9 mouse cellular contexts compared by ENCODE assay signal in the genomic region with DNA sequence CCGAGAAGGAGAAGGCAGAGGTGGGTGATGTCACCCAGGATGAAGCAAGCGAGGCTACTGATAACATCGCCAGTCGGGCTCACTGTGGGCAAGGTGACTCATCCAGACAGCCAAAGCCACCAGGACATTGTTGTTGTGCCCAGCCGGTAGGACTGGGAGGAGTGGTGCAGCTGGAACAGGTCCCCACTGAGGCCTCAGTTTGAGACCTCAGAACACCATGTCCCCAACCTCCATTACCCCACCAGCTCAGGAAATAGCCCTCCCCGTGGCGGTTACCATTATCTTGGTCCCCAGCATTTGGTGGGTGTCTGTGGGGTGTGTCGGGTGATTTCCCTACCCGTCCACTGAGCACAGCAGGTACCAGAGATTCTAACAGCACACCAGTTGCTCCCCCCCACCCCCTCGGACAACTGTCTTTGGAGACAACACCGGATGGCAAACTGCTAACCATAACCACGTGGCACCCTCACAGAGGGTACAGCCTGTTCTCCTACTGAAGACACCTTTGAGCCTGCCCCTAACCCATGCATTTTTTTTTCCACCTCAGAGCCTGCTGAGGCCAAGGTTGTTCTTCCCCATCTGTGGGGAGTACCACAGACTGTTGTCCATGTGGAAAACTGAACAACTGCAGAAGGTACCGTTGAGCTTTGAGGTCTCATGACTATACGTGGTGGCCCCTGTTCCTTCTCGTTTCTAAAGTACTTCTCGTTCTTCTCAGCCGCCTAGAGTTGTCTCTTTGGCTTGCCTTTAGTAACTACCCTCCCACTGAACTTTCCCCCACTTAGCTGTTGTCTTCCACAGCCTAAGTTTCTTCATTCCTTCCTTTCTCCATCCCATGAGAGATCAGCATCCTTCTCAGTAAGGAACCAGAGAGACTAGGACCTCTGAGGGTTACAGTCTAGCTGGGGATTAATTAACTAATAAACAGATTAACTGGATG.
DNase-seq lines count a peak whose midpoint lies in the region; ATAC-seq and TF ChIP-seq lines count a peak whose summit lies in the region.
"Had no signal": no experiment of that assay in that cellular context is flagged by ENCODE, and none has a peak within 500 bp of the region (broad histone marks: within the 10 kb centered on the region; RNA-seq: fewer than 3 reads in every experiment).

No protein-coding gene starts in this region.

- H3K27ac ChIP-seq in heart, embryonic 12.5 days (ENCODE audit: poor library complexity, severe bottlenecking), result no peak overlapping the region
- H3K27ac ChIP-seq in lung, embryonic 16.5 days (ENCODE audit: low read length), result no peak overlapping the region
- peak overlapping the region; percentile 69 for H3K27ac ChIP-seq in thymus, adult 2 months (ENCODE audit: control insufficient read depth, insufficient read depth, low read length)
- no peak overlapping the region; the same call in 1 of the 2 replicates for H3K27ac ChIP-seq in neural tube, embryonic 15.5 days (replicated peaks)
- H3K27ac ChIP-seq: limb, embryonic 13.5 days had no signal

- H3K27me3 ChIP-seq in heart, embryonic 12.5 days (replicated peaks), result no peaks in the 10 kb centered on the region
- no peaks in the 10 kb centered on the region for H3K27me3 ChIP-seq in lung, embryonic 16.5 days (ENCODE audit: control insufficient read depth, insufficient read depth, low read depth, low read length)
- H3K27me3 ChIP-seq in thymus, adult 2 months (ENCODE audit: control insufficient read depth, insufficient read depth, low read length), result no peaks in the 10 kb centered on the region
- H3K27me3 ChIP-seq in neural tube, embryonic 15.5 days (replicated peaks), result no peaks in the 10 kb centered on the region
- H3K27me3 ChIP-seq: limb, embryonic 13.5 days had no signal

- no peak for DNase-seq in heart, adult 8-10 months (ENCODE audit: low spot score)
- DNase-seq in c-Kit-negative CD71-positive TER-119-positive erythroid progenitor cells, embryonic 14.5 days (ENCODE audit: low read depth, low spot score), result peak; percentile 36
- DNase-seq in thymus, adult 2 months, result peak; percentile 76
- DNase-seq in cerebellum, adult 9-10 months, result no peak
- no peak for DNase-seq in cerebellum, postnatal 4 days (ENCODE audit: low spot score in 2 of 2)

- H3K9ac ChIP-seq in heart, embryonic 12.5 days, result no peak overlapping the region
- 0 out of 2 replicates have a peak overlapping the region, but pooled peaks have one; percentile 19 for H3K9ac ChIP-seq in lung, embryonic 16.5 days (ENCODE audit: low read length)
- H3K9ac ChIP-seq in neural tube, embryonic 15.5 days (replicated peaks), result no peak overlapping the region
- H3K9ac ChIP-seq: limb, embryonic 13.5 days had no signal

- ATAC-seq in heart, embryonic 12.5 days (ENCODE audit: insufficient number of reproducible peaks, low FRiP score), result peak; percentile 18; the same call in 1 of the 2 replicates
- no peak for ATAC-seq in lung, embryonic 16.5 days (ENCODE audit: low read depth)
- no peak for ATAC-seq in neural tube, embryonic 15.5 days (ENCODE audit: low FRiP score)

- no peak overlapping the region for H3K4me2 ChIP-seq in heart, embryonic 12.5 days
- H3K4me2 ChIP-seq in lung, embryonic 16.5 days (ENCODE audit: low read depth, low read length), result no peak overlapping the region
- H3K4me2 ChIP-seq in neural tube, embryonic 15.5 days, result no peak overlapping the region
- H3K4me2 ChIP-seq: limb, embryonic 13.5 days had no signal

- H3K9me3 ChIP-seq in heart, embryonic 12.5 days (replicated peaks), result no peaks in the 10 kb centered on the region
- H3K9me3 ChIP-seq in lung, embryonic 16.5 days (ENCODE audit: control insufficient read depth, low read length), result no peaks in the 10 kb centered on the region
- H3K9me3 ChIP-seq in neural tube, embryonic 15.5 days (replicated peaks), result no peaks in the 10 kb centered on the region
- H3K9me3 ChIP-seq: limb, embryonic 13.5 days had no signal

- H3K4me3 ChIP-seq in heart, embryonic 12.5 days, result no peak overlapping the region
- H3K4me3 ChIP-seq in lung, embryonic 16.5 days (ENCODE audit: low read length), result no peak overlapping the region
- H3K4me3 ChIP-seq in thymus, adult 2 months (ENCODE audit: control insufficient read depth, insufficient read depth, low read length), result no peak overlapping the region
- no peak overlapping the region for H3K4me3 ChIP-seq in neural tube, embryonic 15.5 days (replicated peaks)
- H3K4me3 ChIP-seq: limb, embryonic 13.5 days had no signal

- H3K36me3 ChIP-seq in heart, embryonic 12.5 days, result no peaks in the 10 kb centered on the region
- H3K36me3 ChIP-seq in lung, embryonic 16.5 days (ENCODE audit: control insufficient read depth, insufficient read depth, low read length), result no peaks in the 10 kb centered on the region
- no peaks in the 10 kb centered on the region for H3K36me3 ChIP-seq in thymus, adult 2 months (ENCODE audit: control insufficient read depth, insufficient read depth, low read length)
- H3K36me3 ChIP-seq in neural tube, embryonic 15.5 days, result no peaks in the 10 kb centered on the region
- H3K36me3 ChIP-seq: limb, embryonic 13.5 days had no signal

- H3K4me1 ChIP-seq in heart, embryonic 12.5 days (replicated peaks), result peaks cover 37% of the 10 kb centered on the region
- peaks cover 35% of the 10 kb centered on the region for H3K4me1 ChIP-seq in lung, embryonic 16.5 days (replicated peaks; ENCODE audit: control insufficient read depth, insufficient read depth, low read length)
- H3K4me1 ChIP-seq in thymus, adult 2 months (replicated peaks; ENCODE audit: control insufficient read depth, insufficient read depth, low read length), result peaks cover 82% of the 10 kb centered on the region
- H3K4me1 ChIP-seq in neural tube, embryonic 15.5 days, result peaks cover 15% of the 10 kb centered on the region

- no peak for TF ChIP-seq CTCF in thymus, adult 2 months (IDR thresholded peaks at IDR 0.05; ENCODE audit: borderline replicate concordance, control insufficient read depth, extremely low read depth, insufficient read depth, low read length, poor library complexity)

- WGBS in heart, embryonic 12.5 days, result 73% methylated on average over 17 of the region's 17 CpGs
- WGBS in lung, embryonic 16.5 days, result 83% methylated on average over 17 of the region's 17 CpGs
- 9% methylated on average over 17 of the region's 17 CpGs for WGBS in thymus, adult 2 months
- WGBS in neural tube, embryonic 15.5 days, result 91% methylated on average over 17 of the region's 17 CpGs

- no peak; the same call in 1 of the 2 replicates for TF ChIP-seq POLR2A in thymus, adult 2 months (IDR thresholded peaks at IDR 0.05; ENCODE audit: control insufficient read depth, extremely low read depth, insufficient read depth, low read length, poor library complexity)

Comparison
In these comparisons a context has a peak if more than half of its experiments do, and no peak if none do; other contexts are left out.
1. DNase-seq: peak in c-Kit-negative CD71-positive TER-119-positive erythroid progenitor cells, embryonic 14.5 days (single experiment) and thymus, adult 2 months (single experiment); none in heart, adult 8-10 months (single experiment), cerebellum, adult 9-10 months (single experiment) and cerebellum, postnatal 4 days (0 of 2).